Mouse (Mus musculus) stomach, embryonic 14.5 days (tissue): ENCODE measurements at regions not wholly inside any gene's neighbourhood (a gene's known extent, or its start where the extent isn't known, plus 50 kb on each side); places are given as distances from the start of the nearest gene placed in this dataset.
A peak's percentile ranks its signal among the peaks of the same experiment; 100 is the strongest.
"Not testable (repeated sequence)": the region's sequence is repeated elsewhere in the genome, so short reads cannot be mapped to it uniquely, and the experiment has no call there.

ENCODE experiments used
- ATAC-seq: fragments of 200-750 bp; cut with Nextera tagmentation; 2 replicates; pipeline ENCODE4 v1.8.0; 2017; ENCODE audit warnings: low read depth, moderate TSS enrichment; ENCODE audit not compliant: insufficient number of reproducible peaks, insufficient read depth, low FRiP score
- H3K27ac ChIP-seq: fragments of 300-500 bp; sonication (generic); 2 replicates; pipeline ENCODE4 v1.5.1; 2014; ENCODE audit warnings: mild to moderate bottlenecking, low read length, moderate library complexity, mixed read lengths
- H3K27me3 ChIP-seq: fragments of 300-500 bp; sonication (generic); 2 replicates; pipeline ENCODE4 v1.6.1; 2014; ENCODE audit warnings: low read length, control low read depth, mixed read lengths; ENCODE audit not compliant: control insufficient read depth, insufficient read depth
- H3K36me3 ChIP-seq: fragments of 300-500 bp; sonication (generic); 2 replicates; pipeline ENCODE4 v1.6.1; 2014; ENCODE audit warnings: mild to moderate bottlenecking, control low read depth, low read length, moderate library complexity, mixed read lengths; ENCODE audit not compliant: control insufficient read depth, insufficient read depth
- H3K4me1 ChIP-seq: fragments of 300-500 bp; sonication (generic); 2 replicates; pipeline ENCODE4 v1.6.1; 2014; ENCODE audit warnings: low read length, control low read depth, mixed read lengths; ENCODE audit not compliant: control insufficient read depth, insufficient read depth
- H3K4me2 ChIP-seq: fragments of 300-500 bp; sonication (generic); replicated peaks from 2 replicates; pipeline ENCODE4 v1.6.1; 2014; ENCODE audit warnings: low read depth, low read length, control low read depth
- H3K4me3 ChIP-seq: fragments of 300-500 bp; sonication (generic); 2 replicates; pipeline ENCODE4 v1.5.1; 2014; ENCODE audit warnings: low read depth, low read length, control low read depth
- H3K9ac ChIP-seq: fragments of 300-500 bp; sonication (generic); replicated peaks from 2 replicates; pipeline ENCODE4 v1.6.1; 2014; ENCODE audit warnings: low read depth, mild to moderate bottlenecking, control low read depth, low read length, moderate library complexity, mixed read lengths
- H3K9me3 ChIP-seq: fragments of 300-500 bp; sonication (generic); 2 replicates; pipeline ENCODE4 v1.6.1; 2016; ENCODE audit warnings: low read depth, low read length, control low read depth; ENCODE audit not compliant: control insufficient read depth
- WGBS: fragments of 180-500 bp; shearing (Covaris S2); extraction: QIAGEN DNeasy Blood & Tissue Kit; methylation state at CpG from one replicate; pipeline ENCODE4 v1.1.7; 2014; 5-methylcytosine and 5-hydroxymethylcytosine counted together

DNA sequence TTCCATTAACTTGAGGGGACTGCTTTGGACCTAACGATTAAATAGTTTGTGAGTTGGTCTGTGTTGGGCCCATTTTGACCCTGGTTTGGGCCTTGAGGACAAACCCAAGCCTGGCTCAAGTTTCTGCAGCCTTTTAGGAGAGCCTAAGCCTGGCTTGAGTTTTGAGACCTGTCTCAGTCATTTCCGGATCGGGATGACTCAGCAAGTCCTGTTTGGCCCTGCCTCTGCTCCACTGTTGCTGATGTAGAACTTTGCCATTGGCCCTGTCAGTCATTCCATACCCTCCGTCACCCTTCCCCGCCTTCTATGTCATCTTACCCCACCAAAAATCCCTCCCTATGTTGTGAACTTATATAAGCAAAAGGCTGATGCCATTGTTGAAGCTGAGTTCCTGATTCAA is 67.4 kb upstream of the Trim24 start:
- H3K27ac ChIP-seq: no peak overlapping the region
- no peak overlapping the region for H3K9ac ChIP-seq
- H3K4me3 ChIP-seq: no peak overlapping the region
- no peaks in the 10 kb centered on the region for H3K27me3 ChIP-seq
- H3K9me3 ChIP-seq: no peaks in the 10 kb centered on the region
- no peaks in the 10 kb centered on the region for H3K36me3 ChIP-seq
- 90% methylated on average over 5 of the region's 5 CpGs for WGBS
- no peaks in the 10 kb centered on the region for H3K4me1 ChIP-seq
- H3K4me2 ChIP-seq: no peak overlapping the region
- ATAC-seq: no peak

DNA sequence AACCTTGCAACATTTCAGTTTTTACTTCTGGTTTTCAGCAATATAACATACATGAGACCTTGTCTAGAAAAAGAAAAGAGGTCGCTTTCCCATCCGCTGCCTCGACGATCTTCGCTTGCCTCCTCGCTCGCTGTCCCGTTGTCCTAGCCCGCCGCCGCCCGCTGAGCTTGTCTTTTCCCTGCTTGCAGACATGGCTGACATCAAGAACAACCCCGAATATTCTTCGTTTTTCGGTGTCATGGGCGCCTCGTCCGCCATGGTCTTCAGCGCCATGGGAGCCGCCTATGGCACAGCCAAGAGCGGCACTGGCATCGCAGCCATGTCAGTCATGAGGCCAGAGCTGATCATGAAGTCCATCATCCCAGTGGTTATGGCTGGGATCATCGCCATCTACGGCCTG is 64.7 kb upstream of the Trim24 start:
- H3K9ac ChIP-seq, H3K4me1 ChIP-seq, H3K36me3 ChIP-seq, H3K4me3 ChIP-seq, H3K27me3 ChIP-seq, H3K4me2 ChIP-seq, H3K9me3 ChIP-seq, ATAC-seq, H3K27ac ChIP-seq: not testable (repeated sequence)
- WGBS: 98% methylated on average over 24 of the region's 24 CpGs

DNA sequence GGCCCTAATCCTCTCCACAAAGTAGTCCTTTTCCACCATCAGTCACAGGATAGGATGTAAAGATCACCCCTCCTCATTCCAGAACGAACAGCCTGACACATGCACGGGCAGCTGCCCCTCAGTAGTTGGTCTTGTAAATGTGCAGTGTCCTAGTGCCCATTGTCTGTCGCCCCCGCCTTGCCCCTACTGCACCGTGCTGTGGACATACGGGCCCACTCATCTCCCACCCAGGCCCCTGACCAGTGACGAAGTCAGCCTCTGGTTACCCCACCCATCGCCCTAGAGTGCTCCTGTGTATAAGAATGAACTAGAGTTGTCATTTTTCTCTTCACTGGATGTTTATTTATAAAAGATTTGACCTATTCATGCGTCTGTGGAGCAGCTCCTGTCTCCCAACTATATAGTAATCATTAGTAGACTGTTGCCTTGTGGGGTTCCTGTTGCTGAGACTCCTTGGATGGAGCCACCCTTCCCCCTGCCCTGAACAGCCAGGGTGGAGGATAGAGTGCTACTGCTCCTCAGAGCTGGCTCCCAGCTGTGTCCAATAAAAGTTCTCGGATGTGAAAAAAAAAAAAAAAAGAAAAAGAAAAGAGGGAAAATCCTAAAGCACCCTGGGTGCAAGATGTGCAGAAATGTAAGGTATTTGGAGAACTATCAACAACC is 64.0 kb upstream of the Trim24 start:
- H3K4me2 ChIP-seq, H3K9me3 ChIP-seq, H3K4me3 ChIP-seq, H3K36me3 ChIP-seq, H3K9ac ChIP-seq, H3K4me1 ChIP-seq, H3K27me3 ChIP-seq, H3K27ac ChIP-seq: not testable (repeated sequence)
- ATAC-seq: peak; percentile 42; the same call in 1 of the 2 replicates
- WGBS: 72% methylated on average over 1 of the region's 10 CpGs

DNA sequence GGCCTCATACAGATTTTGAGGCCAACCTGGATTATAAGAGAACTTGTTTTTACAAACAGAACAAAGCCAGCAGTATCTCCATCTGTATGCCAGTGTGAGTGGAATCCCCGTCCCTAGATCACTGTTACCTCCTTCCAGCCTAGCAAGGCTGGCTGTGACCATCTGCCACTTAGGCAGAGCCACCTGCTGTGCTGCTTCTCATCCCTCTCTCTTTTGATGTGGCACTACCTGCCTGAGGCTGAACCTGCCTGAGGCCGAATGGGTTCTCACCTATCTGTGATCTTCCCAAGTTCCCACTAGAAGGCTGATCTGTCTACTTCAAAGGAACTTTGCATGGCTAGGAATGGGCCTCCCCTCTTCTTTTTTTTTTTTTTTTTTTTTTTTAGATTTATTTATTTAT is 55.4 kb upstream of the Trim24 start:
- ATAC-seq, H3K4me3 ChIP-seq, H3K4me2 ChIP-seq, H3K36me3 ChIP-seq, H3K27ac ChIP-seq, H3K9ac ChIP-seq, H3K4me1 ChIP-seq, H3K27me3 ChIP-seq, H3K9me3 ChIP-seq: not testable (repeated sequence)
- WGBS: 47% methylated on average over 2 of the region's 2 CpGs
